Mouse (Mus musculus): ENCODE measurements around the gene Ceacam13. TPM values are rescaled to one million over a fixed set of nuclear protein-coding genes. Genes with fewer than 3 reads are reported as not detected.
"Not testable (repeated sequence)": the region's sequence is repeated elsewhere in the genome, so short reads cannot be mapped to it uniquely, and the experiment has no call there.

Gene Ceacam13
- not detected for total RNA-seq (2022)

GRCm38 (mm10) chr7:18009589-18009988 is at the start of gene Ceacam13:
Ceacam13 (plus strand) TSS chr7:18009889.
- no peak for DNase-seq (ENCODE audit: low spot score in 2 of 2)

- no peak for DNase-seq (ENCODE audit: low spot score in 2 of 2)
Measured at GRCm38 (mm10) chr7:17971824-17972223, 37.9 kb upstream of the Ceacam13 start, which contains the start of gene Ceacam11. Ceacam11 (plus strand) TSS chr7:17972124.

- not testable (repeated sequence) for DNase-seq (ENCODE audit: low spot score in 2 of 2)
Measured at GRCm38 (mm10) chr7:18001131-18001530, 8.6 kb upstream of the Ceacam13 start.

GRCm38 (mm10) chr7:18065629-18066028 is 55.9 kb downstream of the Ceacam13 start, which contains the start of gene Ceacam12:
Ceacam12 (plus strand) TSS chr7:18065929.
- DNase-seq (ENCODE audit: low spot score in 2 of 2) = no peak

Small RNA genes lying within 50 kb of the gene (microRNA-seq; reads per million reads assigned to microRNA genes)
- not detected for gene Gm22414

Other genes with a start within 250 kb of the Ceacam13 start
- gene Ceacam14, start 197.3 kb upstream of the Ceacam13 start, total RNA-seq (2022) = not detected
- gene Gm5155, start 138.1 kb upstream of the Ceacam13 start, total RNA-seq (2022) = not detected
- gene Ceacam11, start 37.8 kb upstream of the Ceacam13 start, total RNA-seq (2022) = not detected
- gene Ceacam12, start 56.0 kb downstream of the Ceacam13 start, total RNA-seq (2022) = not detected
- gene Igfl3, start 166.6 kb downstream of the Ceacam13 start, total RNA-seq (2022) = not detected
- gene Mill1, start 235.5 kb downstream of the Ceacam13 start, total RNA-seq (2022) = not detected

Data from gastrocnemius, adult 8-10 months (tissue).